ENCODE assay signal across 25 mouse cellular contexts in the genomic region with DNA sequence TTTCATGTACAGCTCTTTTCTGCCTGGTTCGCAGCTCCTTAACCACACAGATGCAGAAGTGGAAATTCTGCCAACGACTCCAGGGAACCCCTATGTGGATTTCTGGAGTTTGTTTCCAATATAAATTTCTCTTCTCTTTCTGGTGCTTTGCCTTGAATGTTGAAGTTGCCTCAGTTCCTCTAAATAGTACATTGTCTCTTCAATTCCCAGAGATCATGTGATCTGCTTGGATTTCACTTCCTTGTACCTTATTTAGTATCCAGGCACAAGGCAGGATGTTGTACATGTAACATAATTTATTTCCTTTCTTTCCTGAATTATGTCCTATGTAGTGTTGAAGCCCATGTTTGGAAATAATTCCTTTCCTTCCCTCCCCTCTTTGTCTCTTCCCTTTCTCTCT.
DNase-seq lines count a peak whose midpoint lies in the region; ATAC-seq and TF ChIP-seq lines count a peak whose summit lies in the region.
"Had no signal": no experiment of that assay in that cellular context is flagged by ENCODE, and none has a peak within 500 bp of the region (broad histone marks: within the 10 kb centered on the region; RNA-seq: fewer than 3 reads in every experiment).

No protein-coding gene starts in this region.

- intact Hi-C loops in heart, postnatal 10 days (cut with DNase I), result no loop called here

- peak; percentile 56 for DNase-seq in embryonic facial prominence, embryonic 14.5 days (ENCODE audit: low spot score)
- DNase-seq in embryonic facial prominence, embryonic 10.5 days (ENCODE audit: low spot score), result no peak
- DNase-seq in liver, adult 2 months (ENCODE audit: extremely low read depth, low read depth, low spot score), result peak; percentile 9
- no peak for DNase-seq in liver, embryonic 11.5 days (ENCODE audit: low spot score)
- no peak for DNase-seq in heart, postnatal 10 days
- no peak for DNase-seq in gastrocnemius, postnatal 25 days
- DNase-seq: adrenal gland, postnatal 10 days; adrenal gland, postnatal 36 days; cerebellum, adult 11-12 months; cerebellum, adult 8-10 months; cerebellum, postnatal 14 days; gastrocnemius, postnatal 36 days; heart, adult 11 months; heart, postnatal 36 days had no signal

- H3K4me1 ChIP-seq in embryonic facial prominence, embryonic 14.5 days (ENCODE audit: control insufficient read depth, insufficient read depth, low read length), result peaks cover 10% of the 10 kb centered on the region; the same call in 1 of the 2 replicates
- H3K4me1 ChIP-seq in embryonic facial prominence, embryonic 10.5 days, result peaks cover 5% of the 10 kb centered on the region; the same call in 1 of the 2 replicates
- no peaks in the 10 kb centered on the region for H3K4me1 ChIP-seq in liver, adult 2 months (ENCODE audit: control insufficient read depth, insufficient read depth, low read length)
- H3K4me1 ChIP-seq in liver, embryonic 11.5 days (replicated peaks; ENCODE audit: control insufficient read depth, insufficient read depth, low read length), result no peaks in the 10 kb centered on the region
- H3K4me1 ChIP-seq: forebrain, embryonic 10.5 days; forebrain, embryonic 13.5 days; hindbrain, embryonic 10.5 days; hindbrain, embryonic 13.5 days; intestine, embryonic 15.5 days had no signal

- no peak overlapping the region for H3K9ac ChIP-seq in embryonic facial prominence, embryonic 14.5 days (ENCODE audit: low read depth, low read length)
- H3K9ac ChIP-seq in liver, adult 2 months (ENCODE audit: low read depth, low read length), result no peak overlapping the region
- H3K9ac ChIP-seq in liver, embryonic 11.5 days (ENCODE audit: low read depth, low read length), result no peak overlapping the region
- H3K9ac ChIP-seq: embryonic facial prominence, embryonic 13.5 days; forebrain, embryonic 13.5 days; hindbrain, embryonic 13.5 days; intestine, embryonic 15.5 days had no signal

- H3K9me3 ChIP-seq in embryonic facial prominence, embryonic 14.5 days (ENCODE audit: control insufficient read depth, low read length), result no peaks in the 10 kb centered on the region
- no peaks in the 10 kb centered on the region for H3K9me3 ChIP-seq in embryonic facial prominence, embryonic 10.5 days
- no peaks in the 10 kb centered on the region for H3K9me3 ChIP-seq in liver, embryonic 11.5 days (ENCODE audit: control insufficient read depth, low read length)
- H3K9me3 ChIP-seq: embryonic facial prominence, embryonic 13.5 days; forebrain, embryonic 10.5 days; forebrain, embryonic 13.5 days; hindbrain, embryonic 10.5 days; hindbrain, embryonic 13.5 days; intestine, embryonic 15.5 days had no signal

- WGBS in embryonic facial prominence, embryonic 14.5 days, result 48% methylated on average over 2 of the region's 2 CpGs
- WGBS in embryonic facial prominence, embryonic 10.5 days, result 86% methylated on average over 2 of the region's 2 CpGs
- WGBS in liver, adult 2 months, result 79% methylated on average over 2 of the region's 2 CpGs
- WGBS in liver, embryonic 11.5 days, result 82% methylated on average over 2 of the region's 2 CpGs
- 18% methylated on average over 2 of the region's 2 CpGs for WGBS in macrophage (ENCODE audit: missing documents)

- ATAC-seq in embryonic facial prominence, embryonic 14.5 days (ENCODE audit: low read depth), result no peak
- no peak for ATAC-seq in liver, embryonic 11.5 days (replicated peaks; ENCODE audit: low FRiP score)
- ATAC-seq: activated CD4-positive, CD25-positive, alpha-beta regulatory T cell, adult 4 months; forebrain, embryonic 13.5 days; forebrain, embryonic 16.5 days; hindbrain, embryonic 16.5 days; intestine, embryonic 15.5 days had no signal

- no peak for TF ChIP-seq POLR2A in liver, adult 2 months (IDR thresholded peaks at IDR 0.05; ENCODE audit: extremely low read depth, insufficient read depth, low read length)

- H3K79me2 ChIP-seq in liver, adult 2 months (ENCODE audit: control insufficient read depth, insufficient read depth, low read length), result no peaks in the 10 kb centered on the region
- H3K79me2 ChIP-seq in macrophage (ENCODE audit: inconsistent target), result no peaks in the 10 kb centered on the region

- no peaks in the 10 kb centered on the region for H3K27me3 ChIP-seq in embryonic facial prominence, embryonic 14.5 days (replicated peaks; ENCODE audit: control insufficient read depth, insufficient read depth, low read length)
- H3K27me3 ChIP-seq in embryonic facial prominence, embryonic 10.5 days (replicated peaks; ENCODE audit: low read depth, poor library complexity, severe bottlenecking), result no peaks in the 10 kb centered on the region
- H3K27me3 ChIP-seq in liver, adult 2 months (ENCODE audit: control insufficient read depth, insufficient read depth, low read length), result no peaks in the 10 kb centered on the region
- H3K27me3 ChIP-seq in liver, embryonic 11.5 days (replicated peaks; ENCODE audit: control insufficient read depth, insufficient read depth, low read length), result no peaks in the 10 kb centered on the region
- H3K27me3 ChIP-seq: embryonic facial prominence, embryonic 13.5 days; forebrain, embryonic 13.5 days; hindbrain, embryonic 13.5 days; intestine, embryonic 15.5 days had no signal

- no peak for TF ChIP-seq CTCF in liver, adult 2 months (IDR thresholded peaks at IDR 0.05; ENCODE audit: low read depth, low read length)

- no peak overlapping the region for H3K4me3 ChIP-seq in embryonic facial prominence, embryonic 14.5 days (ENCODE audit: low read depth, low read length)
- no peak overlapping the region for H3K4me3 ChIP-seq in embryonic facial prominence, embryonic 10.5 days
- H3K4me3 ChIP-seq in liver, adult 2 months (ENCODE audit: insufficient read depth, low read depth, low read length), result no peak overlapping the region
- no peak overlapping the region for H3K4me3 ChIP-seq in liver, embryonic 11.5 days (ENCODE audit: low read depth, low read length)
- no peak overlapping the region for H3K4me3 ChIP-seq in macrophage (ENCODE audit: inconsistent target)
- H3K4me3 ChIP-seq: embryonic facial prominence, embryonic 13.5 days; forebrain, embryonic 10.5 days; forebrain, embryonic 13.5 days; hindbrain, embryonic 10.5 days; hindbrain, embryonic 13.5 days; intestine, embryonic 15.5 days had no signal

- no peak overlapping the region for H3K4me2 ChIP-seq in embryonic facial prominence, embryonic 14.5 days (ENCODE audit: low read depth, low read length)
- no peak overlapping the region for H3K4me2 ChIP-seq in liver, embryonic 11.5 days
- H3K4me2 ChIP-seq: embryonic facial prominence, embryonic 13.5 days; forebrain, embryonic 13.5 days; heart, embryonic 11.5 days; hindbrain, embryonic 13.5 days; intestine, embryonic 15.5 days had no signal

- H3K27ac ChIP-seq in embryonic facial prominence, embryonic 14.5 days (replicated peaks; ENCODE audit: low read depth, low read length), result peak overlapping the region; percentile 39; the same call in 1 of the 2 replicates
- no peak overlapping the region for H3K27ac ChIP-seq in embryonic facial prominence, embryonic 10.5 days (replicated peaks)
- no peak overlapping the region for H3K27ac ChIP-seq in liver, adult 2 months (replicated peaks; ENCODE audit: insufficient read depth, low read depth, low read length)
- no peak overlapping the region for H3K27ac ChIP-seq in liver, embryonic 11.5 days (ENCODE audit: low read depth, low read length)
- peak overlapping the region; percentile 21; the same call in 1 of the 2 replicates for H3K27ac ChIP-seq in macrophage
- H3K27ac ChIP-seq: embryonic facial prominence, embryonic 13.5 days; forebrain, embryonic 10.5 days; forebrain, embryonic 13.5 days; hindbrain, embryonic 10.5 days; hindbrain, embryonic 13.5 days; intestine, embryonic 15.5 days had no signal

- no peaks in the 10 kb centered on the region for H3K36me3 ChIP-seq in embryonic facial prominence, embryonic 14.5 days (ENCODE audit: control insufficient read depth, insufficient read depth, low read length)
- H3K36me3 ChIP-seq in embryonic facial prominence, embryonic 10.5 days (replicated peaks), result no peaks in the 10 kb centered on the region
- no peaks in the 10 kb centered on the region for H3K36me3 ChIP-seq in liver, adult 2 months (ENCODE audit: control insufficient read depth, insufficient read depth, low read length)
- H3K36me3 ChIP-seq in liver, embryonic 11.5 days (ENCODE audit: control insufficient read depth, insufficient read depth, low read length), result no peaks in the 10 kb centered on the region
- H3K36me3 ChIP-seq in macrophage (ENCODE audit: inconsistent target), result no peaks in the 10 kb centered on the region
- H3K36me3 ChIP-seq: embryonic facial prominence, embryonic 13.5 days; forebrain, embryonic 10.5 days; hindbrain, embryonic 10.5 days; hindbrain, embryonic 13.5 days; intestine, embryonic 15.5 days had no signal

Comparison
In these comparisons a context has a peak if more than half of its experiments do, and no peak if none do; other contexts are left out.
1. DNase-seq: peak in embryonic facial prominence, embryonic 14.5 days (single experiment) and liver, adult 2 months (single experiment); none in embryonic facial prominence, embryonic 10.5 days (single experiment), liver, embryonic 11.5 days (single experiment), heart, postnatal 10 days (0 of 2) and gastrocnemius, postnatal 25 days (single experiment).
2. H3K27ac ChIP-seq: peak in embryonic facial prominence, embryonic 14.5 days (single experiment) and macrophage (single experiment); none in embryonic facial prominence, embryonic 10.5 days (single experiment), liver, adult 2 months (single experiment) and liver, embryonic 11.5 days (single experiment).